Mouse (Mus musculus) small intestine, adult 2 months (tissue): Measurements from ENCODE around the gene Socs5.

Experiments
- CTCF ChIP-seq: fragments of 200-500 bp; IDR thresholded peaks from 2 replicates; pipeline ENCODE4 v1.5.1; 2012; ENCODE audit warnings: low read depth, mild to moderate bottlenecking, control low read depth, inconsistent platforms, low read length, moderate library complexity, mixed read lengths; ENCODE audit not compliant: insufficient replicate concordance, insufficient read length; ENCODE audit errors: extremely low read depth
- POLR2A ChIP-seq: fragments of 200-500 bp; IDR thresholded peaks from 2 replicates; pipeline ENCODE4 v1.6.1; 2012; ENCODE audit warnings: low read depth, mild to moderate bottlenecking, control low read depth, inconsistent platforms, low read length, moderate library complexity

GRCm38 (mm10) chr17:87181683-87182346 is 74.3 kb downstream of the Socs5 start:
- no peak for TF ChIP-seq CTCF
- no peak for TF ChIP-seq POLR2A
